ENCODE assay signal across 23 mouse cellular contexts in genomic region chr13:34511332-34511731, GRCm38 (mm10).
"Had no signal": no experiment of that assay in that cellular context is flagged by ENCODE, and none has a peak within 500 bp of the region (broad histone marks: within the 10 kb centered on the region; RNA-seq: fewer than 3 reads in every experiment).

No protein-coding gene starts in this region.

- H3K27ac ChIP-seq: heart, embryonic 10.5 days; heart, embryonic 13.5 days; heart, embryonic 15.5 days; hindbrain, embryonic 13.5 days; hindbrain, embryonic 15.5 days; hindbrain, postnatal 0 days; limb, embryonic 13.5 days; limb, embryonic 15.5 days; liver, embryonic 12.5 days; liver, embryonic 14.5 days had no signal

- H3K4me1 ChIP-seq: heart, embryonic 10.5 days; heart, embryonic 13.5 days; heart, embryonic 15.5 days; hindbrain, embryonic 13.5 days; hindbrain, embryonic 15.5 days; limb, embryonic 13.5 days; limb, embryonic 15.5 days; liver, embryonic 12.5 days had no signal

- DNase-seq: forebrain, postnatal 0 days; gastrocnemius, postnatal 14 days; gastrocnemius, postnatal 36 days; heart, adult 18-20 months; heart, postnatal 14 days; heart, postnatal 36 days; kidney, adult 11 months; kidney, adult 8-10 months; kidney, postnatal 25 days; layer of hippocampus, adult 9-11 months; layer of hippocampus, postnatal 36 days; left cerebral cortex, postnatal 4 days had no signal

- ATAC-seq: forebrain, postnatal 0 days; hindbrain, postnatal 0 days; intestine, embryonic 16.5 days; liver, embryonic 12.5 days had no signal

- H3K27me3 ChIP-seq: heart, embryonic 13.5 days; heart, embryonic 15.5 days; hindbrain, embryonic 13.5 days; hindbrain, embryonic 15.5 days; limb, embryonic 13.5 days; limb, embryonic 15.5 days; liver, embryonic 12.5 days had no signal

- H3K9me3 ChIP-seq: heart, embryonic 10.5 days; heart, embryonic 13.5 days; heart, embryonic 15.5 days; hindbrain, embryonic 13.5 days; hindbrain, embryonic 15.5 days; limb, embryonic 13.5 days; limb, embryonic 15.5 days; liver, embryonic 12.5 days had no signal

- H3K4me2 ChIP-seq: heart, embryonic 13.5 days; heart, embryonic 15.5 days; hindbrain, embryonic 13.5 days; hindbrain, embryonic 15.5 days; limb, embryonic 13.5 days; limb, embryonic 15.5 days; liver, embryonic 12.5 days had no signal

- H3K36me3 ChIP-seq: heart, embryonic 10.5 days; heart, embryonic 13.5 days; heart, embryonic 15.5 days; hindbrain, embryonic 13.5 days; hindbrain, embryonic 15.5 days; limb, embryonic 13.5 days; limb, embryonic 15.5 days; liver, embryonic 12.5 days had no signal

- H3K4me3 ChIP-seq: heart, embryonic 10.5 days; heart, embryonic 13.5 days; heart, embryonic 15.5 days; hindbrain, embryonic 13.5 days; hindbrain, embryonic 15.5 days; limb, embryonic 13.5 days; limb, embryonic 15.5 days; liver, embryonic 12.5 days had no signal

- H3K9ac ChIP-seq: forebrain, postnatal 0 days; heart, embryonic 13.5 days; heart, embryonic 15.5 days; hindbrain, embryonic 13.5 days; hindbrain, embryonic 15.5 days; limb, embryonic 13.5 days; limb, embryonic 15.5 days; liver, embryonic 12.5 days; liver, embryonic 14.5 days had no signal
